Mouse (Mus musculus) bone marrow, adult 2 months (tissue): Measurements from ENCODE around the gene Asb18. TPM values are rescaled to one million over a fixed set of nuclear protein-coding genes. Genes with fewer than 3 reads are reported as not detected.

Experiments used
- H3K27ac ChIP-seq: fragments of 200-500 bp; 2 replicates; pipeline ENCODE4 v1.5.1; 2012; ENCODE audit warnings: low read depth, mild to moderate bottlenecking, control low read depth, inconsistent platforms, low read length; ENCODE audit not compliant: control insufficient read depth, poor library complexity, insufficient read depth
- H3K4me1 ChIP-seq: fragments of 200-500 bp; 2 replicates; pipeline ENCODE4 v1.6.1; 2011; ENCODE audit warnings: low read length; ENCODE audit not compliant: control insufficient read depth, insufficient read depth
- H3K4me3 ChIP-seq: fragments of 200-500 bp; replicated peaks from 2 replicates; pipeline ENCODE3; 2011; ENCODE audit warnings: mild to moderate bottlenecking, low read depth, low read length, control low read depth; ENCODE audit not compliant: control insufficient read depth
- CTCF ChIP-seq: fragments of 200-500 bp; IDR thresholded peaks from 2 replicates; pipeline ENCODE4 v1.5.1; 2011; ENCODE audit warnings: low read length, control low read depth; ENCODE audit not compliant: control insufficient read depth, insufficient read depth
- POLR2A ChIP-seq: fragments of 200-500 bp; IDR thresholded peaks from 2 replicates; pipeline ENCODE4 v1.6.1; 2011; ENCODE audit warnings: low read depth, mild to moderate bottlenecking, control low read depth, low read length, borderline replicate concordance; ENCODE audit not compliant: control insufficient read depth
- WGBS: fragments of 180-500 bp; shearing (Covaris S2); methylation state at CpG from one replicate; pipeline ENCODE4 v1.1.7; 2018; 5-methylcytosine and 5-hydroxymethylcytosine counted together
- polyA plus RNA-seq: library from polyadenylated mRNA; stranded (reverse); fragments of >200 nt; gene quantifications from 2 replicates; pipeline ENCODE4 v1.2.4, GENCODE M21; 2011; ENCODE audit warnings: low replicate concordance; ENCODE audit not compliant: missing spikeins, insufficient read depth, insufficient read length

Asb18 gene
- polyA plus RNA-seq, 1 experiment: not detected

DNA sequence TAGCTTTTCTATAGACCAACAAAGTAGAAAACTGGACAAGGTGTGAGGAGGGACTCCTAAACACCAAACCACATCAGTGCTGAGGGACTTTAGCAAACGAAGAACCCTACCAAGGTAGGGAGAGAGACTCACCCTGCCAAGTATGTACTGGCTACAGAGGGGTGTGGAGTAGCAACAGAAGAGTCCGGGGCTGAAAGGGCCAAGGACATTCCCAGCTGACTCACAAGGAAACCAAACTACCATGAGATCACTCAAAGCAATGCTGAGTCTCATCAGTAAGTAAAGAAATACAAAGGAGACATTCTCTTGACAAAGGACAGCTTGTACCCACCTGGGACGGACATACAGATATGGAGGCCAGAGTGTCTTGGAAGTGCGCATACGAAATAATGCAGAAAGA is 5.9 kb upstream of the Asb18 start:
- TF ChIP-seq POLR2A (no peak), CTCF (no peak)
- WGBS: 74% methylated on average over 5 of the region's 5 CpGs
- H3K27ac ChIP-seq: no peak overlapping the region
- H3K4me3 ChIP-seq: no peak overlapping the region
- H3K4me1 ChIP-seq: no peaks in the 10 kb centered on the region

GRCm38 (mm10) chr1:90018071-90018470 is 3.6 kb upstream of the Asb18 start:
- 69% methylated on average over 6 of the region's 6 CpGs for WGBS
- no peaks in the 10 kb centered on the region for H3K4me1 ChIP-seq
- TF ChIP-seq CTCF (no peak), POLR2A (no peak)

DNA sequence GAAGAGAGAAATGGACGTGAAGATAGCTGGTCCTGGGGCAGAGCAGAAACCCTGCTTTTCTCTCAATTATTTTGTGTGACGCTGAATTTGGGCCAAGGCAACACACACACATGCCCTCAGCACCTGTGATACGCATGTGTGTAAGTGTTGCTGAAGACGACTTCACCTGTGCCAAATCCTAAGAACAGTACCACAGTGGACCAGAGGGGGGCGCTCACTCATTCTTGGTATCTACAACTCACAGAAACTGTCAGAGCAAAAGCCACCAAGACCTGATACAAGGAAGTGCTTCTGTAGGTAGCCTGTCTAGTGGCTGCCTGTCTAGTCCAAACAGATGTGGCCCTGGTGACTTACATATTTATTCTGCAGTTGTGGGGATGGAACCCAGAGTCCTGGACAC is 1.2 kb downstream of the Asb18 start:
- H3K4me1 ChIP-seq: no peaks in the 10 kb centered on the region
- TF ChIP-seq CTCF: no peak
- TF ChIP-seq POLR2A: no peak
- no peak overlapping the region for H3K27ac ChIP-seq
- 79% methylated on average over 5 of the region's 5 CpGs for WGBS
- H3K4me3 ChIP-seq: no peak overlapping the region

More at GRCm38 (mm10) chr1:90018071-90018470, 3.6 kb upstream of the Asb18 start:
- no peak overlapping the region for H3K27ac ChIP-seq
- no peak overlapping the region for H3K4me3 ChIP-seq

- Histone ChIP-seq H3K4me3 (no peak overlapping the region), H3K27ac (no peak overlapping the region), H3K4me1 (no peaks in the 10 kb centered on the region)
- 62% methylated on average over 7 of the region's 7 CpGs for WGBS
- TF ChIP-seq POLR2A (no peak), CTCF (no peak)
These were observed 1.6 kb downstream of the Asb18 start for GRCm38 (mm10) chr1:90012850-90013249.

DNA sequence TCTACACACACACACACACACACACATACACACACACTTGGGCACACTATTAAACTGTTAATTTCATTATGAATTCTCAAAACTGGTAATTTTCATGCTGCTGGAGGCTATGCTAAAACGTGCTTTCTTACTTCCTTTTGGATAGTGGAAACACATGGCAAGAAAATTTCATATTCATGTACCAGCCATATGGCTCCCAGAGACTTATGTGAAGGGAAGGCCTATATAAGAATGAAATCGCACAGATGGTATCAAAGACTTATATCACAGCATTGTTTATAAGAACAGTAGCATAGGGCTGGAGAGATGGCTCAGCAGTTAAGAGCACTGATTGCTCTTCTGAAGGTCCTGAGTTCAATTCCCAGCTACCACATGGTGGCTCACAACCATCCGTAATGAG is 2.3 kb downstream of the Asb18 start:
- Histone ChIP-seq H3K4me1 (no peaks in the 10 kb centered on the region), H3K4me3 (no peak overlapping the region), H3K27ac (no peak overlapping the region)
- TF ChIP-seq CTCF (no peak), POLR2A (no peak)
- 77% methylated on average over 3 of the region's 3 CpGs for WGBS

- H3K4me3 ChIP-seq: no peak overlapping the region
- TF ChIP-seq CTCF (no peak), POLR2A (no peak)
- no peaks in the 10 kb centered on the region for H3K4me1 ChIP-seq
- WGBS: 67% methylated on average over 1 of the region's 1 CpGs
- H3K27ac ChIP-seq: no peak overlapping the region
These were observed 4.4 kb downstream of the Asb18 start for GRCm38 (mm10) chr1:90010077-90010476.

GRCm38 (mm10) chr1:90009188-90009587 is 5.3 kb downstream of the Asb18 start:
- H3K4me1 ChIP-seq: no peaks in the 10 kb centered on the region
- 64% methylated on average over 3 of the region's 3 CpGs for WGBS
- H3K27ac ChIP-seq: no peak overlapping the region
- no peak overlapping the region for H3K4me3 ChIP-seq
- TF ChIP-seq CTCF (no peak), POLR2A (no peak)

- no peak overlapping the region for H3K27ac ChIP-seq
- 65% methylated on average over 14 of the region's 14 CpGs for WGBS
- H3K4me1 ChIP-seq: no peaks in the 10 kb centered on the region
- H3K4me3 ChIP-seq: no peak overlapping the region
- TF ChIP-seq POLR2A (no peak), CTCF (no peak)
These were observed 7.8 kb downstream of the Asb18 start for GRCm38 (mm10) chr1:90006666-90007065.

DNA sequence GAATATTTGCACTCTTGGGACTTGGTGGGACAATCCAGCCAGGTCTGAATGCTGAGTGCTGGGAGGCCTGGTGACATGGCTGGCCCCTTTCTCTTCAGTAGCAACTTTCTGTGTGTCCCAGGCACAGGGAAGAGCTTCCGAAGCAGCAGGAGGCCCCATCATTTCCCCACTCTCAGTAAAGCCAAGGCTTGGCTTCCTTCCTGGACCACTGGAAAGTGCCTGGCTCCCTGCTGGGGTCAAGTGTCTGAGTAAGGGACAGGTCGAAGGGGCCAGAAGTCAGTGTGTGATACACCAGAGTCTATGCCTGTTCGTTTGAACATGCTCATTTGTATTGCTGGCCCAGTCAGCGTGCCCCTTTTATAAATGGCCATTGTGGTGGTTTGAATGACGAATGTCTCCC is 13.5 kb downstream of the Asb18 start:
- Histone ChIP-seq H3K4me1 (no peaks in the 10 kb centered on the region), H3K27ac (no peak overlapping the region), H3K4me3 (no peak overlapping the region)
- no peak for TF ChIP-seq CTCF
- TF ChIP-seq POLR2A: no peak
- 53% methylated on average over 5 of the region's 5 CpGs for WGBS
